Mouse (Mus musculus) thymus, adult 2 months (tissue): ENCODE data around the gene Tyms.

Experiments
- CTCF ChIP-seq: fragments of 200-500 bp; IDR thresholded peaks from 2 replicates; pipeline ENCODE4 v1.5.1; 2012; ENCODE audit warnings: mild to moderate bottlenecking, control low read depth, low read length, moderate library complexity, borderline replicate concordance; ENCODE audit not compliant: control insufficient read depth, poor library complexity, insufficient read depth; ENCODE audit errors: extremely low read depth
- POLR2A ChIP-seq: fragments of 200-500 bp; IDR thresholded peaks from 2 replicates; pipeline ENCODE4 v1.6.1; 2012; ENCODE audit warnings: mild to moderate bottlenecking, low read length, control low read depth, moderate library complexity; ENCODE audit not compliant: control insufficient read depth, poor library complexity, insufficient read depth; ENCODE audit errors: extremely low read depth

DNA sequence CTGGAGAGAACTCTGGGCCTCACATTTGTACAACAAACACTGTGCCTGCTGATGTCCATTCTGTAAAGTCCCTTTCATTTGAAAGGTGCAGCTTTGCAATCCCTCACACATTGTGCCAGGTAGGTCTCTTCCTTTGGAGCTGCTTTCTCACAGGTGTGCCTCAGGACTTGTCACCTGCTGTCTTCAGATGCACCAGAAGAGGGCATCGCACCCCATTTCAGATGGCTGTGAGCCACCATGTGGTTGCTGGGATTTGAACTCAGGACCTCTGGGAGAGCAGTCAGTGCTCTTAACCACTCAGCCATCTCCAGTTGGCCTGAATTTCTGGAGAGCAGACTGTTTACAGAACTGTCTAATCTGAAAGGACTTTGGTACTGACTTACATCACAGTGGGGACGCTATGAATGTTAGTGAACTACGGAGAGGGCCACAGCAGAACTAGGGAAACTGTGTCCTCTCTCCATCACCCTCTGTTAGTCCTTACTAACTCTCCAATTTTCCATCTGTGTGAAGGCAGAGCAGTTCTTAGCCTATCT lies 39.2 kb upstream of the Tyms start:
- TF ChIP-seq POLR2A (no peak), CTCF (no peak)
